Mouse (Mus musculus) thymus, postnatal 4 days (tissue): ENCODE measurements around the gene Fgd1.
A peak's percentile ranks its signal among the peaks of the same experiment; 100 is the strongest.

Experiments used
- DNase-seq: peaks from one replicate; pipeline ENCODE4 v3.0.0; 2021

The Fgd1 gene

GRCm38 (mm10) chrX:151096171-151097058 is 50.5 kb downstream of the Fgd1 start, which contains the start of gene Tsr2:
TSS of gene Tsr2 (minus strand) at chrX:151096543.
- peak; percentile 73 for DNase-seq

- DNase-seq: no peak
These were observed 61.5 kb downstream of the Fgd1 start for GRCm38 (mm10) chrX:151107301-151108067.

- DNase-seq: peak; percentile 26
These were observed 70.8 kb downstream of the Fgd1 start for GRCm38 (mm10) chrX:151116795-151117194.

- DNase-seq: peak; percentile 11
These were observed 71.5 kb downstream of the Fgd1 start for GRCm38 (mm10) chrX:151117432-151117831.

- DNase-seq: no peak
These were observed 78.0 kb downstream of the Fgd1 start for GRCm38 (mm10) chrX:151123933-151124332.

GRCm38 (mm10) chrX:151130493-151130892 is 84.5 kb downstream of the Fgd1 start:
- no peak for DNase-seq

GRCm38 (mm10) chrX:151132785-151133184 is 86.8 kb downstream of the Fgd1 start:
- no peak for DNase-seq
